Mouse (Mus musculus): ENCODE results near the gene Kifc5b. TPM values are rescaled to one million over a fixed set of nuclear protein-coding genes. Genes with fewer than 3 reads are reported as not detected.

Kifc5b gene
- polyA plus RNA-seq, 1 experiment from 2014 or later, result 10.2 TPM

DNA sequence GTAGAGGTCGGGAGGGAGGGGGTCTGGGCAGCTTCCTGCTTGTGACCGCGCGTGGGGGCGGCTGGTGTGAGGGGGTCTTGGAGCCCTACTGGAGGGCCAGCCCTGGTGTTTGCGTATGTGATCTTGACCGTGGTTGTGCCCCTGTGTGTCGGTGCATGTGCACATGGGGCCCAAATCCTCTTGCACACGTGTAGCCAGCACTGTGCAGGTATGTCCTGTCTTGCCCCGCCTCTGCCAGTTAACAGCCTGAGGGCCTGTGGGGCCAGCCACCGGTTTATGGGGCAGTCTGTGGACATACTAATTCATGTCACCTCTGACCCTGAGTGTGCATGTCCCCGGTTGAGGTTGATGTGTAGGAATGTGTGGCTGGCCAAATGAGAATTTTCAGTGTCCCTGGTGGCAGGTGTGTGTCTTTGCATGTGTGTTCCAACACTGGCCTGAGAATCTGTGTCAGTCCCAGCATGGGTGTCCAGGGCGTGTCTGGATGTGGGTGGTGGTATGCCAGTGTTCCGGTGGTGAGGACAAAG is 32.2 kb downstream of the Kifc5b start:
- H3K36me3 ChIP-seq, result peaks cover 6% of the 10 kb centered on the region; the same call in 1 of the 2 replicates
- no peaks in the 10 kb centered on the region for H3K27me3 ChIP-seq
- no peak for ATAC-seq (ENCODE audit: insufficient number of reproducible peaks, insufficient read depth, low FRiP score, low TSS enrichment, low read depth)
- H3K4me1 ChIP-seq, result peaks cover 79% of the 10 kb centered on the region
- WGBS, result 7% methylated on average over 13 of the region's 14 CpGs
- peak overlapping the region; percentile 92 for H3K4me2 ChIP-seq
- H3K9me3 ChIP-seq, result no peaks in the 10 kb centered on the region
- H3K27ac ChIP-seq, result peak overlapping the region; percentile 72
- peak overlapping the region; percentile 84 for H3K9ac ChIP-seq
- peak overlapping the region; percentile 69 for H3K4me3 ChIP-seq

DNA sequence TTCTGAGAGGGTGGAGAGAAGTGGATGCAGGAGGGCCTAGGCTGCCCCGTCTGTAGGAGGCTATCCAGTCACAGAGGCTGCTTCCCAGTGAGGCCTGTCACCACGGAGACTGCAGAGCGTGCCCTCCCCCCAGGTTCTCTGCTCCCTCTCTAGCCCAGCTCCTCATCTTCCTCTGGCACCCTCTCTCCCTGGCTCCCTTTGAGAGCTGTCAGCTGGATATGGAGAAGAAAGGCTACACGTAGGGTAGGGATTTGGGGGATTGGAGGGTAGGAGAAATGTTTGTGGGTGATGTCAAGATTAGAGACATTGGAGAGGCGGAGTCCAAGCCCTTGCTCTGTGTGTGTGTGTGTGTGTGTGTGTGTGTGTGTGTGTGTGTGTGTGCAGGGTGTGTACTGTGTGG is 33.0 kb downstream of the Kifc5b start:
- H3K4me2 ChIP-seq, result peak overlapping the region; percentile 92
- ATAC-seq (ENCODE audit: insufficient number of reproducible peaks, insufficient read depth, low FRiP score, low TSS enrichment, low read depth), result no peak
- peak overlapping the region; percentile 72 for H3K27ac ChIP-seq
- H3K4me1 ChIP-seq, result peaks cover 79% of the 10 kb centered on the region
- H3K9me3 ChIP-seq, result no peaks in the 10 kb centered on the region
- WGBS, result 37% methylated on average over 5 of the region's 5 CpGs
- H3K9ac ChIP-seq, result peak overlapping the region; percentile 54
- no peak overlapping the region; the same call in 1 of the 2 replicates for H3K4me3 ChIP-seq
- peaks cover 10% of the 10 kb centered on the region for H3K36me3 ChIP-seq
- no peaks in the 10 kb centered on the region for H3K27me3 ChIP-seq

GRCm38 (mm10) chr17:26950560-26951288 is 33.8 kb downstream of the Kifc5b start:
- peak overlapping the region; percentile 42 for H3K4me3 ChIP-seq
- H3K4me2 ChIP-seq, result peak overlapping the region; percentile 83
- H3K9ac ChIP-seq, result peak overlapping the region; percentile 71
- 21% methylated on average over 7 of the region's 7 CpGs for WGBS
- H3K9me3 ChIP-seq, result no peaks in the 10 kb centered on the region
- H3K36me3 ChIP-seq, result peaks cover 12% of the 10 kb centered on the region
- ATAC-seq (ENCODE audit: insufficient number of reproducible peaks, insufficient read depth, low FRiP score, low TSS enrichment, low read depth), result no peak
- peaks cover 74% of the 10 kb centered on the region for H3K4me1 ChIP-seq
- peak overlapping the region; percentile 84 for H3K27ac ChIP-seq
- no peaks in the 10 kb centered on the region for H3K27me3 ChIP-seq

DNA sequence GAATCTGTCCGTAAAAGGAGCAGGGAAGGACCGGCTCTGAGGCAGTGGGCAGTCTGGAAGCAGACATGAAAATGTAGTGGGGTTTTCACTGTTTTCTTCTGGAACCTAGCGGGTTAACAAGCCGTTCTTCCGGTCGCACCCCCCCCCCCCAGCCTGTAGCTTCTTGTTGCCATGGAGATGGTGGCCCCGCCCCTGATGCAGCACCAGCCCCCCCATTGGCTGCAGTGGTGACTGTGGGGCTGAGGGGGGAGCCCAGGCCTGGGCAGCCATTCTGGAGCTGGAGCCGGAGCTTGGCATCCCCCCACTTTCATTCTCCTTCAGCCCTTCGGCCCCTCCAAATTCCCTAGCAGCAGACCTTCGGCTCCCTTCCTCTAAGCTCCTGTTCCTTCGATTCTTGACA is 34.5 kb downstream of the Kifc5b start:
- no peaks in the 10 kb centered on the region for H3K27me3 ChIP-seq
- peaks cover 19% of the 10 kb centered on the region for H3K36me3 ChIP-seq
- peak overlapping the region; percentile 83 for H3K4me2 ChIP-seq
- H3K4me3 ChIP-seq, result peak overlapping the region; percentile 42
- H3K9me3 ChIP-seq, result no peaks in the 10 kb centered on the region
- WGBS, result under 1% methylated on average over 11 of the region's 11 CpGs
- peaks cover 67% of the 10 kb centered on the region for H3K4me1 ChIP-seq
- peak; percentile 71 for ATAC-seq (ENCODE audit: insufficient number of reproducible peaks, insufficient read depth, low FRiP score, low TSS enrichment, low read depth)
- H3K9ac ChIP-seq, result peak overlapping the region; percentile 71
- peak overlapping the region; percentile 84 for H3K27ac ChIP-seq

DNA sequence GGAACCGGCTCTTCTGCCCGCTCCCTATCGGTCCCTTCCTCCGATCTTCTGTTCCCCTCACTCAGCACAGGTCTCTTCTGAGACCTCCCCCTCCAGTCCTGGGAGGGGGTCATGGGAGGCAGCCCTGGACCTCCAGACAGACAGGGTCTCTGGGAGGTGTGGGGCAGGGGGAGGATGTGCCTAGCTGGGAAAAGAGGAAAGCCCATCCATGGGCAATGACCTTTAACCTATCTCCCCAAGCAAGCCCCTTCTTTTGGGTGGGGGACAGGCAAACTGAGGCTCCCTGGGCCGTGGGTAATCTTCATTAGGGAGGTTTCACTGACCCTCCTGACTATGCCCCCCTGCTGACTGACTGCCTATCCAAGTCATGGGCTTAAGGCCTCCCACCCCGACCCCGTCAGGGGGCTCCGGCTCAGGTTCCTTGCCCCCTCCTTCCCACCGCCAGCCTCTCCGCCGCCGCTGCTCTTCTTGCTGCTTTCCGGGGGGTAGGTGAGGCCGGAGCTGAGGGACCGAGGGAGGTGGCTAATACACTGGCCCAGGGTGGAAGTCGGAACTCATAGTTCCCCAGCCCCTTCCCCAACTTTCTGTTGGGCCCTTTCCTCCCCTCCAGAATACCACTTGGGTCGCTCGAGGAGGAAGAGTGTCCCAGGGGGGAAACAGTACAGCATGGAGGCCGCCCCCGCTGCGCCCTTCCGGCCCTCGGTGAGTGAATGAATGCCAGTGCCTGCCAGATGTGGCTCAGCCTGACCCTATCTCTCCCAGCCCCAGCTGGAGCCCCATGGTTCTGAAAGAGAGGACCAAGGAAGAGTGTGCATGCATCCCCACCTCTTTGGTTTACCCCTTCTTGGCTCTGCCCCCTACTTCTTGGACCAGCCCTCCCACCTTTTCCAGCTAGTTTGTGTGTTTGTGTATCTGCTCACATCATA is 35.3 kb downstream of the Kifc5b start:
- Histone ChIP-seq H3K9ac (peak overlapping the region; percentile 71), H3K36me3 (peaks cover 27% of the 10 kb centered on the region), H3K27me3 (no peaks in the 10 kb centered on the region), H3K4me3 (peak overlapping the region; percentile 42), H3K27ac (peak overlapping the region; percentile 84), H3K4me2 (peak overlapping the region; percentile 83), H3K9me3 (no peaks in the 10 kb centered on the region), H3K4me1 (peaks cover 59% of the 10 kb centered on the region)
- 2% methylated on average over 23 of the region's 23 CpGs for WGBS
- no peak for ATAC-seq (ENCODE audit: insufficient number of reproducible peaks, insufficient read depth, low FRiP score, low TSS enrichment, low read depth)

- no peaks in the 10 kb centered on the region for H3K9me3 ChIP-seq
- H3K4me1 ChIP-seq, result peaks cover 52% of the 10 kb centered on the region
- no peak for ATAC-seq (ENCODE audit: insufficient number of reproducible peaks, insufficient read depth, low FRiP score, low TSS enrichment, low read depth)
- peaks cover 37% of the 10 kb centered on the region for H3K36me3 ChIP-seq
- peak overlapping the region; percentile 83 for H3K4me2 ChIP-seq
- peak overlapping the region; percentile 71 for H3K9ac ChIP-seq
- H3K4me3 ChIP-seq, result peak overlapping the region; percentile 42
- 27% methylated on average over 6 of the region's 6 CpGs for WGBS
- no peaks in the 10 kb centered on the region for H3K27me3 ChIP-seq
- H3K27ac ChIP-seq, result no peak overlapping the region
These were observed 36.3 kb downstream of the Kifc5b start for GRCm38 (mm10) chr17:26953201-26953600.

- H3K27ac ChIP-seq, result no peak overlapping the region
- peak overlapping the region; percentile 83 for H3K4me2 ChIP-seq
- no peaks in the 10 kb centered on the region for H3K27me3 ChIP-seq
- H3K4me1 ChIP-seq, result peaks cover 52% of the 10 kb centered on the region
- peak overlapping the region; percentile 71 for H3K9ac ChIP-seq
- no peak for ATAC-seq (ENCODE audit: insufficient number of reproducible peaks, insufficient read depth, low FRiP score, low TSS enrichment, low read depth)
- 20% methylated on average over 9 of the region's 16 CpGs for WGBS
- H3K4me3 ChIP-seq, result peak overlapping the region; percentile 42
- H3K36me3 ChIP-seq, result peaks cover 42% of the 10 kb centered on the region
- H3K9me3 ChIP-seq, result no peaks in the 10 kb centered on the region
These were observed 36.8 kb downstream of the Kifc5b start for GRCm38 (mm10) chr17:26953726-26954125.

- H3K9ac ChIP-seq, result no peak overlapping the region
- H3K4me1 ChIP-seq, result peaks cover 28% of the 10 kb centered on the region
- H3K27ac ChIP-seq, result no peak overlapping the region
- H3K36me3 ChIP-seq, result peaks cover 67% of the 10 kb centered on the region
- H3K4me3 ChIP-seq, result no peak overlapping the region
- no peaks in the 10 kb centered on the region for H3K27me3 ChIP-seq
- H3K9me3 ChIP-seq, result no peaks in the 10 kb centered on the region
- H3K4me2 ChIP-seq, result no peak overlapping the region
- WGBS, result 81% methylated on average over 5 of the region's 5 CpGs
- no peak for ATAC-seq (ENCODE audit: insufficient number of reproducible peaks, insufficient read depth, low FRiP score, low TSS enrichment, low read depth)
These were observed 39.4 kb downstream of the Kifc5b start for GRCm38 (mm10) chr17:26956309-26956708.

DNA sequence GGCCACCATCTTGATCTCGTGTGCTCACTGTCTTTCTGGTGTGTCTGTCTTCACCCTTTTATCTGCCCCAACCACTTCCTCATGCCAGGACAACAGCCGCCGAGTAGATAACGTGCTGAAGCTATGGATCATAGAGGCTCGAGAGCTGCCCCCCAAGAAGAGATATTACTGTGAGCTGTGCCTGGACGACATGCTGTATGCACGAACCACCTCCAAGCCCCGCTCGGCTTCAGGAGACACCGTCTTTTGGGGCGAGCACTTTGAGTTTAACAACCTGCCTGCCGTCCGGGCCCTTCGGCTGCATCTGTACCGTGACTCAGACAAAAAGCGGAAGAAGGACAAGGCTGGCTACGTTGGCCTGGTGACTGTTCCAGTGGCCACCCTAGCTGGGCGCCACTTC is 40.0 kb downstream of the Kifc5b start:
- ATAC-seq (ENCODE audit: insufficient number of reproducible peaks, insufficient read depth, low FRiP score, low TSS enrichment, low read depth), result no peak
- H3K27me3 ChIP-seq, result no peaks in the 10 kb centered on the region
- H3K9me3 ChIP-seq, result no peaks in the 10 kb centered on the region
- H3K9ac ChIP-seq, result no peak overlapping the region
- no peak overlapping the region for H3K4me2 ChIP-seq
- no peak overlapping the region for H3K4me3 ChIP-seq
- no peak overlapping the region for H3K27ac ChIP-seq
- WGBS, result 91% methylated on average over 18 of the region's 18 CpGs
- H3K4me1 ChIP-seq, result peaks cover 22% of the 10 kb centered on the region
- H3K36me3 ChIP-seq, result peaks cover 73% of the 10 kb centered on the region

GRCm38 (mm10) chr17:26957872-26958271 is 41.0 kb downstream of the Kifc5b start:
- ATAC-seq (ENCODE audit: insufficient number of reproducible peaks, insufficient read depth, low FRiP score, low TSS enrichment, low read depth), result no peak
- no peak overlapping the region for H3K27ac ChIP-seq
- no peak overlapping the region for H3K9ac ChIP-seq
- H3K4me3 ChIP-seq, result no peak overlapping the region
- H3K27me3 ChIP-seq, result no peaks in the 10 kb centered on the region
- H3K4me2 ChIP-seq, result no peak overlapping the region
- 91% methylated on average over 5 of the region's 5 CpGs for WGBS
- no peaks in the 10 kb centered on the region for H3K9me3 ChIP-seq
- H3K4me1 ChIP-seq, result peaks cover 12% of the 10 kb centered on the region
- H3K36me3 ChIP-seq, result peaks cover 82% of the 10 kb centered on the region

DNA sequence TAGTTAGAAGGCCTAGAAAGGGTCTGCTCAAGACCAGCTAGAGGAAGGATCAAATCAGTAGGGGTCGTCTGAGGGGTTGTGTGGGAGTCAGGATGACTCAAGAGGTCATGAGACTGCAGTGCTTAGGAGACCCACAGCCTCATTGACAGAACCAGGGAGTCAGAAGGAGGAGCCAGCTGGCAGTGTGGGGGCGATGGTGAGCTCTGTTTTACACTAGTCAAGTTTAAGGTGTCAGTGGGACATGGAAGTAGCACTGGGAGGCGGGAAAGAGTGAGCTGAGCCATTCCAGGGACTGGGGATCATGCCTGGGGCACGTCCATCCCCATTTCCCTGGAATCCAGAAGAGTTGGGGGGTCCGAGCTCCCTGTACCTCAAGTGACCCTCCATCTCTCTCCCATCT is 42.0 kb downstream of the Kifc5b start:
- Histone ChIP-seq H3K4me3 (no peak overlapping the region), H3K4me2 (no peak overlapping the region), H3K9me3 (no peaks in the 10 kb centered on the region), H3K36me3 (peaks cover 90% of the 10 kb centered on the region), H3K9ac (no peak overlapping the region), H3K27me3 (no peaks in the 10 kb centered on the region), H3K27ac (no peak overlapping the region), H3K4me1 (peaks cover 2% of the 10 kb centered on the region)
- ATAC-seq (ENCODE audit: insufficient number of reproducible peaks, insufficient read depth, low FRiP score, low TSS enrichment, low read depth), result no peak
- 53% methylated on average over 5 of the region's 5 CpGs for WGBS
